Mouse (Mus musculus): ENCODE data around the gene Col27a1. TPM values are rescaled to one million over a fixed set of nuclear protein-coding genes. Genes with fewer than 3 reads are reported as not detected.

Gene Col27a1
- polyA plus RNA-seq, 1 experiment from 2014 or later, result 5.7 TPM

DNA sequence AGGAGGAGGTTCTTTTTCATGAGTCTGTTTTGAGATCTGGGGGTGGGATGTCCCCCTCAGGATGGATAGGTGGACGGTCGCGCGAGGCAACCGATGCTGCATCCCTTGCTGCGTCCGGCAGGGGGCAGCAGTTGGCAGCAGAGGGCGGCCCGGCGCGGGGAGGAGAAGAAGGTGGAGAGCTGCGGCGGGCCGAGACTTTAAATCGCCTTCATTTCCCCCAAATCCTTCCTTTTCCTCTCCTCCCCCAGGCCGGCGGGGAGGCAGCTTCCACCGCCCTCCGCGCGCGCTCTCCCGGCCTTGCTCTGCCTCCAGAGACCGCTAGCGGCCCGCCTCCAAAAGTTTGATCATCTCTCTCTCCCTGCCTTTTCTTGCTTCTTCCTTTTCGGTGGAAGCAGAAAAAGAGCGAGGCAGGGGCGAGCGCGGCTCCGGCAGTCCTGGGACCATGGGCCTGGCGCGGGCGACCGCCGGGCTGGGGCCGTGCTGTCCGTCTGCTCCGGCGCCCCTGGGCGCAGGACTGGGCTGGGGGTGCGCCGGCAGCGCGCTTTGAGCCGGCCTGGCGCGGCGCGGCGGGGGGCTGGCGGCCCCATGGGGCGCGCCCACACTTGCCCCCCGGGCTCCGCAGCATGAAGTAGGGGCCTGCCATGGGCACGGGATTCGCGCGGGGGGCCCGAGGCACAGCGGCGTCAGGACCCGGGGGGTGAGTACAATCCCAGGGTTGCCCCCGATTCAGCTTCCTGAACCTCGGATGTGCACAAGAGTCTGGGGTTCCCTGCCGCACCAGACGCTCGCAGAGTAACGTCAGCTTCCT, 1.6 kb downstream of the Col27a1 start:
- no peaks in the 10 kb centered on the region for H3K9me3 ChIP-seq (replicated peaks; ENCODE audit: low read length)
- H3K4me2 ChIP-seq (ENCODE audit: low read length), result peak overlapping the region; percentile 100
- DNase-seq (ENCODE audit: low spot score), result peak; percentile 92
- WGBS, result 1% methylated on average over 68 of the region's 71 CpGs
- H3K4me1 ChIP-seq (replicated peaks; ENCODE audit: insufficient read depth, low read length), result peaks cover 14% of the 10 kb centered on the region
- H3K27me3 ChIP-seq (ENCODE audit: insufficient read depth, low read length), result peaks cover 3% of the 10 kb centered on the region; the same call in 1 of the 2 replicates
- peak; percentile 25 for ATAC-seq (replicated peaks; ENCODE audit: low FRiP score, low read depth)
- peak overlapping the region; percentile 74 for H3K9ac ChIP-seq (ENCODE audit: low read depth, low read length)
- H3K4me3 ChIP-seq (replicated peaks; ENCODE audit: low read depth, low read length), result peak overlapping the region; percentile 75
- H3K27ac ChIP-seq, result 0 out of 2 replicates have a peak overlapping the region, but pooled peaks have one; percentile 9
- TF ChIP-seq CTCF (IDR thresholded peaks at IDR 0.05; ENCODE audit: low read depth), result peak; percentile 97
- H3K36me3 ChIP-seq (ENCODE audit: insufficient read depth, low read length), result no peaks in the 10 kb centered on the region

GRCm38 (mm10) chr4:63215993-63216531, 2.3 kb downstream of the Col27a1 start:
- Histone ChIP-seq H3K27me3 (ENCODE audit: insufficient read depth, low read length) (peaks cover 3% of the 10 kb centered on the region; the same call in 1 of the 2 replicates), H3K9ac (ENCODE audit: low read depth, low read length) (peak overlapping the region; percentile 74)

GRCm38 (mm10) chr4:63216566-63216965, 2.8 kb downstream of the Col27a1 start:
- DNase-seq (ENCODE audit: low spot score), result peak; percentile 73
- 0 out of 2 replicates have a peak, but pooled peaks have one; percentile 6 for ATAC-seq (replicated peaks; ENCODE audit: low FRiP score, low read depth)
- Histone ChIP-seq H3K4me3 (replicated peaks; ENCODE audit: low read depth, low read length) (peak overlapping the region; percentile 75), H3K9me3 (replicated peaks; ENCODE audit: low read length) (no peaks in the 10 kb centered on the region), H3K4me1 (replicated peaks; ENCODE audit: insufficient read depth, low read length) (peaks cover 14% of the 10 kb centered on the region), H3K27me3 (ENCODE audit: insufficient read depth, low read length) (peaks cover 3% of the 10 kb centered on the region; the same call in 1 of the 2 replicates), H3K4me2 (ENCODE audit: low read length) (peak overlapping the region; percentile 100), H3K36me3 (ENCODE audit: insufficient read depth, low read length) (no peaks in the 10 kb centered on the region), H3K27ac (no peak overlapping the region), H3K9ac (ENCODE audit: low read depth, low read length) (no peak overlapping the region)
- WGBS, result 31% methylated on average over 9 of the region's 9 CpGs
- no peak for TF ChIP-seq CTCF (IDR thresholded peaks at IDR 0.05; ENCODE audit: low read depth)

More at GRCm38 (mm10) chr4:63215993-63216531, 2.3 kb downstream of the Col27a1 start:
- TF ChIP-seq CTCF (IDR thresholded peaks at IDR 0.05; ENCODE audit: low read depth), result peak; percentile 76
- ATAC-seq (replicated peaks; ENCODE audit: low FRiP score, low read depth) (peak; percentile 50; the same call in 1 of the 2 replicates), DNase-seq (ENCODE audit: low spot score) (peak; percentile 86)
- Histone ChIP-seq H3K27ac (0 out of 2 replicates have a peak overlapping the region, but pooled peaks have one; percentile 9), H3K4me3 (replicated peaks; ENCODE audit: low read depth, low read length) (peak overlapping the region; percentile 75), H3K36me3 (ENCODE audit: insufficient read depth, low read length) (no peaks in the 10 kb centered on the region), H3K9me3 (replicated peaks; ENCODE audit: low read length) (no peaks in the 10 kb centered on the region), H3K4me1 (replicated peaks; ENCODE audit: insufficient read depth, low read length) (peaks cover 14% of the 10 kb centered on the region), H3K4me2 (ENCODE audit: low read length) (peak overlapping the region; percentile 100)
- 3% methylated on average over 24 of the region's 24 CpGs for WGBS

- peaks cover 14% of the 10 kb centered on the region for H3K4me1 ChIP-seq (replicated peaks; ENCODE audit: insufficient read depth, low read length)
- H3K4me3 ChIP-seq (replicated peaks; ENCODE audit: low read depth, low read length), result no peak overlapping the region
- H3K4me2 ChIP-seq (ENCODE audit: low read length), result no peak overlapping the region
- H3K9ac ChIP-seq (ENCODE audit: low read depth, low read length), result no peak overlapping the region
- DNase-seq (ENCODE audit: low spot score) (no peak), ATAC-seq (replicated peaks; ENCODE audit: low FRiP score, low read depth) (no peak)
- H3K9me3 ChIP-seq (replicated peaks; ENCODE audit: low read length), result no peaks in the 10 kb centered on the region
- TF ChIP-seq CTCF (IDR thresholded peaks at IDR 0.05; ENCODE audit: low read depth), result no peak
- no peaks in the 10 kb centered on the region; the same call in 1 of the 2 replicates for H3K27me3 ChIP-seq (ENCODE audit: insufficient read depth, low read length)
- 83% methylated on average over 6 of the region's 6 CpGs for WGBS
- no peaks in the 10 kb centered on the region for H3K36me3 ChIP-seq (ENCODE audit: insufficient read depth, low read length)
- H3K27ac ChIP-seq, result no peak overlapping the region
Observed at GRCm38 (mm10) chr4:63217513-63217912, 3.7 kb downstream of the Col27a1 start.

GRCm38 (mm10) chr4:63219059-63219458, 5.3 kb downstream of the Col27a1 start:
- H3K27me3 ChIP-seq (ENCODE audit: insufficient read depth, low read length), result no peaks in the 10 kb centered on the region; the same call in 1 of the 2 replicates
- DNase-seq (ENCODE audit: low spot score) (no peak), ATAC-seq (replicated peaks; ENCODE audit: low FRiP score, low read depth) (no peak)
- no peaks in the 10 kb centered on the region for H3K9me3 ChIP-seq (replicated peaks; ENCODE audit: low read length)
- H3K4me1 ChIP-seq (replicated peaks; ENCODE audit: insufficient read depth, low read length), result peaks cover 10% of the 10 kb centered on the region
- 0 out of 2 replicates have a peak, but pooled peaks cover under 1% of the 10 kb centered on the region for H3K36me3 ChIP-seq (ENCODE audit: insufficient read depth, low read length)
- no peak for TF ChIP-seq CTCF (IDR thresholded peaks at IDR 0.05; ENCODE audit: low read depth)
- no peak overlapping the region for H3K4me3 ChIP-seq (replicated peaks; ENCODE audit: low read depth, low read length)
- H3K9ac ChIP-seq (ENCODE audit: low read depth, low read length), result no peak overlapping the region
- H3K4me2 ChIP-seq (ENCODE audit: low read length), result no peak overlapping the region
- H3K27ac ChIP-seq, result no peak overlapping the region
- WGBS, result 90% methylated on average over 3 of the region's 3 CpGs

DNA sequence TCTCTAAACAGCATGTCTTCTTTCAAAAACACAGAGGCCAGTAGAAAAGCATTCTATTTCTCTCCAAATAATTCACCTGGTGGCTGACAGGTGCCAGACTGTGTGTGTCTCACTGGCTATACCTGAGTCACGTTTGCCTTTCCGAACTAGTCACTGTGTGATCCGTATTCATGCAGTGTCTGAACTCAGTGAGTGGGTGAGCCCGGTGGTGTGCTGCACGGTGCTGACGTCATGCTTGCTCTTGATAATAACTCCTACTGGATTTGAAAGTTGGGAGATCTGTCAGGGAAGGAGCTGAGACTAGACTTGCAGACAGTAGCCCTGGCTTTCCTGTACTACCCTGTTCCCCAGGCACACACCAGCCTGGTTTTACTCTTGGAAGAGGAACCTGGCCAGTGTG, 5.8 kb downstream of the Col27a1 start:
- Histone ChIP-seq H3K4me3 (replicated peaks; ENCODE audit: low read depth, low read length) (no peak overlapping the region), H3K9ac (ENCODE audit: low read depth, low read length) (no peak overlapping the region), H3K4me1 (replicated peaks; ENCODE audit: insufficient read depth, low read length) (peaks cover 4% of the 10 kb centered on the region), H3K9me3 (replicated peaks; ENCODE audit: low read length) (no peaks in the 10 kb centered on the region), H3K27me3 (ENCODE audit: insufficient read depth, low read length) (no peaks in the 10 kb centered on the region; the same call in 1 of the 2 replicates), H3K36me3 (ENCODE audit: insufficient read depth, low read length) (peaks cover 6% of the 10 kb centered on the region; the same call in 1 of the 2 replicates), H3K27ac (no peak overlapping the region), H3K4me2 (ENCODE audit: low read length) (no peak overlapping the region)
- no peak for DNase-seq (ENCODE audit: low spot score)
- WGBS, result 67% methylated on average over 6 of the region's 6 CpGs
- TF ChIP-seq CTCF (IDR thresholded peaks at IDR 0.05; ENCODE audit: low read depth), result no peak
- no peak for ATAC-seq (replicated peaks; ENCODE audit: low FRiP score, low read depth)
